ENCODE assay signal across 15 mouse cellular contexts in the genomic region with DNA sequence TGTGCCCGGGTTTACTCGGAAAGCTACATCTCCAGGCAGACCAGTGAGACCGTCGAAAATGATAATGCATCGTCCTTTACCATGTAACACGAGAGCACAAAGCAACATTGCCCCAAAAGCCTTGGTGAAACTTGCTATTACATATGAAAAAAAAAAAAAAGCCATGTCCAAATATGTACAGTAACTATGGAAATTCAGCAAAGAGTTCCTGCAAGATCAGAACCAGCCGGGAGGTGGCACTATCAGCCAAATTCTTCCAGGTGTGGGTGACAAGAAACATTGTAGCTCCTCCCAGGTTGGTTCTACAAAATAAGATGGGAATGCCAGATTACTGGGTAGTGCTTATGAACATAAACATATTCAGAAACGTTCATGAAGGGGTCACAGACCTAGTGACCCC. TPM values are rescaled to one million over a fixed set of nuclear protein-coding genes. Genes with fewer than 3 reads are reported as not detected.
DNase-seq lines count a peak whose midpoint lies in the region; ATAC-seq and TF ChIP-seq lines count a peak whose summit lies in the region.
"Had no signal": no experiment of that assay in that cellular context is flagged by ENCODE, and none has a peak within 500 bp of the region (broad histone marks: within the 10 kb centered on the region; RNA-seq: fewer than 3 reads in every experiment).

No protein-coding gene starts in this region.

- H3K27ac ChIP-seq in kidney, adult 2 months (ENCODE audit: insufficient read depth, low read depth, low read length), result no peak overlapping the region
- no peak overlapping the region for H3K27ac ChIP-seq in lung, postnatal 0 days (ENCODE audit: low read length)
- no peak overlapping the region for H3K27ac ChIP-seq in MEL (ENCODE audit: control insufficient read depth, low read depth, low read length)
- no peak overlapping the region for H3K27ac ChIP-seq in midbrain, embryonic 11.5 days (ENCODE audit: low read depth, low read length)
- H3K27ac ChIP-seq: liver, embryonic 13.5 days had no signal

- H3K4me1 ChIP-seq in kidney, adult 2 months (ENCODE audit: control insufficient read depth, insufficient read depth, low read length), result no peaks in the 10 kb centered on the region
- H3K4me1 ChIP-seq in lung, postnatal 0 days (ENCODE audit: insufficient read depth, low read depth, low read length), result no peaks in the 10 kb centered on the region
- no peaks in the 10 kb centered on the region; a peak in 1 of 4 replicates for H3K4me1 ChIP-seq in MEL (ENCODE audit: control insufficient read depth in 1 of 2, insufficient read depth in 2 of 2, low read length in 2 of 2)
- no peaks in the 10 kb centered on the region for H3K4me1 ChIP-seq in midbrain, embryonic 11.5 days (ENCODE audit: control insufficient read depth, insufficient read depth, low read length)
- H3K4me1 ChIP-seq: liver, embryonic 13.5 days had no signal

- H3K9ac ChIP-seq in lung, postnatal 0 days (replicated peaks; ENCODE audit: low read depth), result no peak overlapping the region
- no peak overlapping the region for H3K9ac ChIP-seq in MEL (ENCODE audit: control insufficient read depth, low read depth, low read length, poor library complexity, severe bottlenecking)
- H3K9ac ChIP-seq in midbrain, embryonic 11.5 days (ENCODE audit: low read length), result no peak overlapping the region
- H3K9ac ChIP-seq: liver, embryonic 13.5 days had no signal

- no peaks in the 10 kb centered on the region for H3K27me3 ChIP-seq in kidney, adult 2 months (replicated peaks; ENCODE audit: control insufficient read depth, insufficient read depth, low read length)
- H3K27me3 ChIP-seq in lung, postnatal 0 days (replicated peaks; ENCODE audit: insufficient read depth, low read length), result no peaks in the 10 kb centered on the region
- peaks cover 0 to 1% of the 10 kb centered on the region in 2 experiments; a peak in 3 of 4 replicates for H3K27me3 ChIP-seq in MEL (ENCODE audit: control insufficient read depth in 1 of 2, insufficient read depth in 2 of 2, low read length in 2 of 2)
- H3K27me3 ChIP-seq in midbrain, embryonic 11.5 days (ENCODE audit: control insufficient read depth, insufficient read depth, low read length), result no peaks in the 10 kb centered on the region

- no peak overlapping the region for H3K4me2 ChIP-seq in lung, postnatal 0 days (replicated peaks; ENCODE audit: low read depth, low read length)
- H3K4me2 ChIP-seq in midbrain, embryonic 11.5 days, result no peak overlapping the region
- H3K4me2 ChIP-seq: liver, embryonic 13.5 days had no signal

- DNase-seq in kidney, adult 2 months, result no peak
- no peak for DNase-seq in kidney, postnatal 14 days
- peak; percentile 29 for DNase-seq in lung, postnatal 0 days (ENCODE audit: low spot score)
- no peak for DNase-seq in lung, adult 18-20 months
- no peak for DNase-seq in MEL (ENCODE audit: low read depth, low spot score)
- DNase-seq in midbrain, embryonic 11.5 days (ENCODE audit: low spot score, missing footprints), result no peak
- DNase-seq in testis, postnatal 14 days (ENCODE audit: low spot score), result no peak
- DNase-seq: adrenal gland, postnatal 25 days; heart, postnatal 4 days; liver, embryonic 13.5 days; right cerebral cortex, postnatal 14 days had no signal

- no peaks in the 10 kb centered on the region for H3K36me3 ChIP-seq in kidney, adult 2 months (ENCODE audit: control insufficient read depth, insufficient read depth, low read length)
- H3K36me3 ChIP-seq in lung, postnatal 0 days (ENCODE audit: insufficient read depth, low read length), result no peaks in the 10 kb centered on the region
- H3K36me3 ChIP-seq in MEL (ENCODE audit: control insufficient read depth in 1 of 2, insufficient read depth in 2 of 2, low read length in 2 of 2), result no peaks in the 10 kb centered on the region
- no peaks in the 10 kb centered on the region for H3K36me3 ChIP-seq in midbrain, embryonic 11.5 days (ENCODE audit: control insufficient read depth, insufficient read depth, low read length)
- H3K36me3 ChIP-seq: liver, embryonic 13.5 days had no signal

- H3K79me2 ChIP-seq in MEL (ENCODE audit: control insufficient read depth, insufficient read depth, low read length, poor library complexity), result no peaks in the 10 kb centered on the region

- H3K4me3 ChIP-seq in kidney, adult 2 months (ENCODE audit: insufficient read depth, low read depth, low read length), result no peak overlapping the region
- no peak overlapping the region for H3K4me3 ChIP-seq in lung, postnatal 0 days (ENCODE audit: low read depth, low read length)
- H3K4me3 ChIP-seq in MEL (ENCODE audit: control insufficient read depth in 1 of 2, insufficient read depth in 1 of 2, low read depth in 2 of 2, low read length in 2 of 2), result no peak overlapping the region
- no peak overlapping the region for H3K4me3 ChIP-seq in midbrain, embryonic 11.5 days (ENCODE audit: low read depth, low read length)
- H3K4me3 ChIP-seq: liver, embryonic 13.5 days had no signal

- WGBS in kidney, adult 2 months, result 73% methylated on average over 8 of the region's 8 CpGs
- 65% methylated on average over 8 of the region's 8 CpGs for WGBS in lung, postnatal 0 days
- WGBS in midbrain, embryonic 11.5 days, result 76% methylated on average over 8 of the region's 8 CpGs

- TF ChIP-seq RAD21 in MEL (IDR thresholded peaks at IDR 0.05; ENCODE audit: low read depth, low read length), result peak; percentile 48

- TF ChIP-seq CTCF in kidney, adult 2 months (conservative IDR thresholded peaks at IDR 0.05; ENCODE audit: insufficient read depth, insufficient read length, low read depth, low read length), result peak; percentile 35; the same call in 1 of the 2 replicates
- TF ChIP-seq CTCF in lung, postnatal 0 days (IDR thresholded peaks at IDR 0.05), result peak; percentile 48
- TF ChIP-seq CTCF in MEL (IDR thresholded peaks at IDR 0.05 in 2 of 3, conservative IDR thresholded peaks at IDR 0.05 in 1 of 3; ENCODE audit: control insufficient read depth in 1 of 3, insufficient read depth in 1 of 3, low read depth in 2 of 3, low read length in 3 of 3, poor library complexity in 1 of 3, severe bottlenecking in 1 of 3), result peak in 2 of 3 experiments; percentile 35 to 47; a peak in 3 of 6 replicates

- no peak for TF ChIP-seq EP300 in lung, postnatal 0 days (IDR thresholded peaks at IDR 0.05)
- no peak for TF ChIP-seq EP300 in MEL (IDR thresholded peaks at IDR 0.05; ENCODE audit: low read depth in 1 of 2, low read length in 2 of 2)

- ATAC-seq in lung, postnatal 0 days, result no peak
- peak; percentile 38; the same call in 1 of the 2 replicates for ATAC-seq in megakaryocyte progenitor cell, adult 5-6 weeks (replicated peaks; ENCODE audit: poor library complexity)
- ATAC-seq in midbrain, embryonic 11.5 days (ENCODE audit: low FRiP score), result no peak
- ATAC-seq: forebrain, embryonic 14.5 days had no signal

- no peak for TF ChIP-seq POLR2A in kidney, adult 2 months (IDR thresholded peaks at IDR 0.05; ENCODE audit: low read depth, low read length)
- no peak for TF ChIP-seq POLR2A in MEL (IDR thresholded peaks at IDR 0.05; ENCODE audit: control insufficient read depth in 1 of 2, insufficient read depth in 1 of 2, low read depth in 1 of 2, low read length in 2 of 2, poor library complexity in 1 of 2)

- no peaks in the 10 kb centered on the region for H3K9me3 ChIP-seq in lung, postnatal 0 days (ENCODE audit: low read length)
- H3K9me3 ChIP-seq in MEL (replicated peaks; ENCODE audit: insufficient read depth, low read length), result no peaks in the 10 kb centered on the region
- H3K9me3 ChIP-seq in midbrain, embryonic 11.5 days (ENCODE audit: control insufficient read depth, low read length), result no peaks in the 10 kb centered on the region
- H3K9me3 ChIP-seq: liver, embryonic 13.5 days had no signal

TF ChIP-seq in MEL, 35 proteins besides CTCF, POLR2A, EP300 and RAD21:
- TF ChIP-seq USF1 (IDR thresholded peaks at IDR 0.05; ENCODE audit: low read depth, low read length) (no peak), SMC3 (IDR thresholded peaks at IDR 0.05; ENCODE audit: low read depth, low read length) (peak; percentile 52)

RNA-seq across cellular contexts. Expression of a gene that starts 21.1 kb away (rescaled TPM):
- 0.08 and 2.2 TPM in 2 replicates for polyA plus RNA-seq in kidney, adult 2 months (2012; rRNA removed)
- polyA plus RNA-seq in lung, postnatal 0 days (2015; fragmentation: Nextera tagmentation; extraction: Ambion mirVana), result 0.38 and 0.56 TPM in 2 replicates
- total RNA-seq in MEL (2012; rRNA removed), result not detected in 2 replicates
- not detected for polyA plus RNA-seq in MEL (2012; ENCODE audit: insufficient read depth in 1 of 2, insufficient read length in 2 of 2, low read depth in 1 of 2, low replicate concordance in 2 of 2, missing spikeins in 1 of 2)
- total RNA-seq in megakaryocyte progenitor cell, adult 5-6 weeks (2015), result not detected in 2 replicates
- total RNA-seq in megakaryocyte progenitor cell, adult 5-6 weeks (2017), result not detected in 2 replicates
- 0.11 TPM in 1 of 2 replicates, not detected in the other for polyA plus RNA-seq in midbrain, embryonic 11.5 days (2014; fragmentation: Nextera tagmentation; extraction: Ambion mirVana)
- total RNA-seq: adrenal gland, postnatal 25 days; gastrocnemius, adult 8-10 months; heart, postnatal 4 days had no signal
- polyA plus RNA-seq: embryonic facial prominence, embryonic 14.5 days; forebrain, embryonic 14.5 days had no signal

RNA-seq across cellular contexts. Expression of a gene that starts 25.7 kb away (rescaled TPM):
- polyA plus RNA-seq in kidney, adult 2 months (2012; rRNA removed), result 519 and 608 TPM in 2 replicates
- 283 and 288 TPM in 2 replicates for polyA plus RNA-seq in lung, postnatal 0 days (2015; fragmentation: Nextera tagmentation; extraction: Ambion mirVana)
- 89.6 and 105 TPM in 2 replicates for total RNA-seq in MEL (2012; rRNA removed)
- 10 to 100 TPM in 1 of 2 experiments, not detected in 1; 56.2 TPM for polyA plus RNA-seq in MEL (2012; ENCODE audit: insufficient read depth in 1 of 2, insufficient read length in 2 of 2, low read depth in 1 of 2, low replicate concordance in 2 of 2, missing spikeins in 1 of 2)
- 234 and 269 TPM in 2 replicates for total RNA-seq in megakaryocyte progenitor cell, adult 5-6 weeks (2015)
- 143 and 175 TPM in 2 replicates for total RNA-seq in megakaryocyte progenitor cell, adult 5-6 weeks (2017)
- 100 and 102 TPM in 2 replicates for polyA plus RNA-seq in midbrain, embryonic 11.5 days (2014; fragmentation: Nextera tagmentation; extraction: Ambion mirVana)

RNA-seq across cellular contexts. Expression of a gene that starts 53.9 kb away (rescaled TPM):
- 70.2 and 76.1 TPM in 2 replicates for polyA plus RNA-seq in kidney, adult 2 months (2012; rRNA removed)
- polyA plus RNA-seq in lung, postnatal 0 days (2015; fragmentation: Nextera tagmentation; extraction: Ambion mirVana), result 113 and 115 TPM in 2 replicates
- 87.9 and 88.0 TPM in 2 replicates for total RNA-seq in MEL (2012; rRNA removed)
- polyA plus RNA-seq in MEL (2012; ENCODE audit: insufficient read depth in 1 of 2, insufficient read length in 2 of 2, low read depth in 1 of 2, low replicate concordance in 2 of 2, missing spikeins in 1 of 2), result 100 to 1,000 TPM in 1 of 2 experiments, not detected in 1; 101 TPM
- total RNA-seq in megakaryocyte progenitor cell, adult 5-6 weeks (2015), result 150 and 173 TPM in 2 replicates
- total RNA-seq in megakaryocyte progenitor cell, adult 5-6 weeks (2017), result 35.1 and 47.8 TPM in 2 replicates
- 67.8 and 68.2 TPM in 2 replicates for polyA plus RNA-seq in midbrain, embryonic 11.5 days (2014; fragmentation: Nextera tagmentation; extraction: Ambion mirVana)
